ENCODE assay signal across 19 mouse cellular contexts in the genomic region with DNA sequence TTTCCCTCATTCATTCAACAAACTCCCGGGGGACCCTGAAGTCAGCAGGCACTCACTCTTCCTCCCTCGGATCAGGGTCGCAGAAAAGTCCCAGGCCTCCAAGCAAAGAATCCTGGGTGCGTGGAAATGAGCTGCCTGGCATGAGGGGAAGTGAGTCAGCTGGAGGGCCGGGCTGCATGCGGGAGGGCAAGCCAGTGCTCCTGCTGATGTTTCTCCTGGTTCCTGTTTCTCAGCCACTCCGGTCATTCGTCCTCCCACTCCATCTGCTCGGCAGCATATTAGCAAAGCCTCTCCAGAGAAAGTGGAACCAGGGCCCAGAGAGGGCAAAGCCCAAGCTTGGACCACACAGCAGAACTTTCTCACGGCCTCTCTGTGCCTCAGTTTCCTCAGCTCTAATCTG. TPM values are rescaled to one million over a fixed set of nuclear protein-coding genes. Genes with fewer than 3 reads are reported as not detected.
DNase-seq lines count a peak whose midpoint lies in the region; ATAC-seq lines count a peak whose summit lies in the region.
"Had no signal": no experiment of that assay in that cellular context is flagged by ENCODE, and none has a peak within 500 bp of the region (broad histone marks: within the 10 kb centered on the region; RNA-seq: fewer than 3 reads in every experiment).

No protein-coding gene starts in this region.

- no peaks in the 10 kb centered on the region for H3K27me3 ChIP-seq in intestine, embryonic 14.5 days (replicated peaks; ENCODE audit: control insufficient read depth, insufficient read depth, low read length)
- H3K27me3 ChIP-seq in intestine, embryonic 16.5 days (replicated peaks; ENCODE audit: control insufficient read depth, insufficient read depth, low read length) = 0 out of 2 replicates have a peak, but pooled peaks cover 2% of the 10 kb centered on the region
- H3K27me3 ChIP-seq in megakaryocyte, embryonic 14.5 days (replicated peaks) = no peaks in the 10 kb centered on the region
- H3K27me3 ChIP-seq: embryonic facial prominence, embryonic 12.5 days; forebrain, embryonic 12.5 days; kidney, embryonic 15.5 days; midbrain, embryonic 15.5 days had no signal

- no peak overlapping the region for H3K27ac ChIP-seq in intestine, embryonic 14.5 days (ENCODE audit: low read depth)
- no peak overlapping the region for H3K27ac ChIP-seq in intestine, embryonic 16.5 days (ENCODE audit: low read length)
- H3K27ac ChIP-seq: embryonic facial prominence, embryonic 12.5 days; forebrain, embryonic 12.5 days; kidney, embryonic 15.5 days; layer of hippocampus, adult 2 months; midbrain, embryonic 15.5 days had no signal

- H3K4me2 ChIP-seq in intestine, embryonic 14.5 days (ENCODE audit: low read length) = peak overlapping the region; percentile 45
- H3K4me2 ChIP-seq in intestine, embryonic 16.5 days (ENCODE audit: low read depth, low read length) = no peak overlapping the region
- H3K4me2 ChIP-seq: embryonic facial prominence, embryonic 12.5 days; forebrain, embryonic 12.5 days; kidney, embryonic 15.5 days; lung, embryonic 14.5 days; midbrain, embryonic 15.5 days had no signal

- no peak for ATAC-seq in intestine, embryonic 14.5 days (replicated peaks; ENCODE audit: low FRiP score, low TSS enrichment, low read depth)
- no peak for ATAC-seq in intestine, embryonic 16.5 days
- ATAC-seq: hindbrain, embryonic 16.5 days; midbrain, embryonic 15.5 days had no signal

- peaks cover 12% of the 10 kb centered on the region for H3K36me3 ChIP-seq in intestine, embryonic 14.5 days (ENCODE audit: control insufficient read depth, insufficient read depth, low read length)
- peaks cover 6% of the 10 kb centered on the region for H3K36me3 ChIP-seq in intestine, embryonic 16.5 days (ENCODE audit: control insufficient read depth, insufficient read depth, low read length)
- H3K36me3 ChIP-seq in megakaryocyte, embryonic 14.5 days (replicated peaks; ENCODE audit: low read length) = peaks cover 82% of the 10 kb centered on the region

- H3K4me3 ChIP-seq in intestine, embryonic 14.5 days (ENCODE audit: low read depth, low read length) = no peak overlapping the region
- H3K4me3 ChIP-seq in intestine, embryonic 16.5 days (ENCODE audit: low read length) = no peak overlapping the region
- peak overlapping the region; percentile 94 for H3K4me3 ChIP-seq in megakaryocyte, embryonic 14.5 days (replicated peaks)
- H3K4me3 ChIP-seq: embryonic facial prominence, embryonic 12.5 days; forebrain, embryonic 12.5 days; kidney, embryonic 15.5 days; layer of hippocampus, adult 2 months; midbrain, embryonic 15.5 days had no signal

- H3K9ac ChIP-seq in intestine, embryonic 14.5 days (ENCODE audit: low read length) = no peak overlapping the region
- H3K9ac ChIP-seq in intestine, embryonic 16.5 days (ENCODE audit: low read depth, low read length) = no peak overlapping the region
- H3K9ac ChIP-seq: embryonic facial prominence, embryonic 12.5 days; forebrain, embryonic 12.5 days; lung, embryonic 14.5 days; midbrain, embryonic 15.5 days had no signal

- peaks cover 51% of the 10 kb centered on the region for H3K4me1 ChIP-seq in intestine, embryonic 14.5 days (replicated peaks; ENCODE audit: control insufficient read depth, insufficient read depth, low read length)
- H3K4me1 ChIP-seq in intestine, embryonic 16.5 days (ENCODE audit: control insufficient read depth, insufficient read depth, low read length) = peaks cover 35% of the 10 kb centered on the region
- peaks cover 100% of the 10 kb centered on the region for H3K4me1 ChIP-seq in megakaryocyte, embryonic 14.5 days

- no peak for DNase-seq in intestine, embryonic 14.5 days (ENCODE audit: low spot score)
- DNase-seq in 3T3-L1 (ENCODE audit: low read depth, low spot score) (peak; percentile 53), NIH3T3 (ENCODE audit: low read depth) (peak; percentile 68)
- no peak for DNase-seq in spleen, postnatal 10 days (ENCODE audit: low spot score in 2 of 2)
- DNase-seq in heart, postnatal 14 days = no peak
- DNase-seq: adrenal gland, adult 2 months; cerebellum, postnatal 14 days; gastrocnemius, postnatal 14 days; lung, embryonic 14.5 days; spleen, adult 18-20 months had no signal

- intact Hi-C loops in heart, postnatal 14 days (cut with DNase I) = loop anchor here (5.0 to 10.0 kb wide), 4 partner anchors 33 to 285 kb away; partner anchors contain the start of gene Dact3

- 26% methylated on average over 10 of the region's 10 CpGs for WGBS in intestine, embryonic 14.5 days
- WGBS in intestine, embryonic 16.5 days = 41% methylated on average over 10 of the region's 10 CpGs

- no peaks in the 10 kb centered on the region for H3K9me3 ChIP-seq in intestine, embryonic 14.5 days (ENCODE audit: control insufficient read depth, low read length)
- H3K9me3 ChIP-seq in intestine, embryonic 16.5 days (ENCODE audit: control insufficient read depth, low read length) = no peaks in the 10 kb centered on the region
- no peaks in the 10 kb centered on the region for H3K9me3 ChIP-seq in megakaryocyte, embryonic 14.5 days
- H3K9me3 ChIP-seq: embryonic facial prominence, embryonic 12.5 days; forebrain, embryonic 12.5 days; kidney, embryonic 15.5 days; midbrain, embryonic 15.5 days had no signal

RNA-seq across cellular contexts. Expression of gene Ptgir, which starts 3.6 kb away (rescaled TPM):
- 2.2 and 2.3 TPM in 2 replicates for polyA plus RNA-seq in intestine, embryonic 14.5 days (2014; fragmentation: Nextera tagmentation; extraction: Ambion mirVana)
- polyA plus RNA-seq in intestine, embryonic 16.5 days (2015; fragmentation: Nextera tagmentation; extraction: Ambion mirVana) = 2.5 and 3.2 TPM in 2 replicates
- polyA plus RNA-seq in megakaryocyte, embryonic 14.5 days (2012; ENCODE audit: insufficient read depth, low replicate concordance) = 56.9 and 66.7 TPM in 2 replicates
- total RNA-seq in heart, postnatal 14 days (2021) = 1 to 10 TPM; 1.4 to 1.6 TPM
- polyA plus RNA-seq: neural tube, embryonic 14.5 days had no signal

RNA-seq across cellular contexts. Expression of gene Calm3, which starts 14.0 kb away (rescaled TPM):
- 184 and 190 TPM in 2 replicates for polyA plus RNA-seq in intestine, embryonic 14.5 days (2014; fragmentation: Nextera tagmentation; extraction: Ambion mirVana)
- polyA plus RNA-seq in intestine, embryonic 16.5 days (2015; fragmentation: Nextera tagmentation; extraction: Ambion mirVana) = 163 and 171 TPM in 2 replicates
- polyA plus RNA-seq in megakaryocyte, embryonic 14.5 days (2012; ENCODE audit: insufficient read depth, low replicate concordance) = 823 and 866 TPM in 2 replicates
- 100 to 1,000 TPM; 228 to 250 TPM for total RNA-seq in heart, postnatal 14 days (2021)

RNA-seq across cellular contexts. Expression of gene Gng8, which starts 18.3 kb away (rescaled TPM):
- 12.5 and 13.9 TPM in 2 replicates for polyA plus RNA-seq in intestine, embryonic 14.5 days (2014; fragmentation: Nextera tagmentation; extraction: Ambion mirVana)
- polyA plus RNA-seq in intestine, embryonic 16.5 days (2015; fragmentation: Nextera tagmentation; extraction: Ambion mirVana) = 7.8 and 9.2 TPM in 2 replicates
- polyA plus RNA-seq in megakaryocyte, embryonic 14.5 days (2012; ENCODE audit: insufficient read depth, low replicate concordance) = not detected in 2 replicates
- under 1 TPM; 0.81 to 0.98 TPM for total RNA-seq in heart, postnatal 14 days (2021)

RNA-seq across cellular contexts. Expression of gene Pnmal2, which starts 34.6 kb away (rescaled TPM):
- 4.1 and 5.3 TPM in 2 replicates for polyA plus RNA-seq in intestine, embryonic 14.5 days (2014; fragmentation: Nextera tagmentation; extraction: Ambion mirVana)
- polyA plus RNA-seq in intestine, embryonic 16.5 days (2015; fragmentation: Nextera tagmentation; extraction: Ambion mirVana) = 4.9 and 5.4 TPM in 2 replicates
- not detected in 2 replicates for polyA plus RNA-seq in megakaryocyte, embryonic 14.5 days (2012; ENCODE audit: insufficient read depth, low replicate concordance)
- total RNA-seq in heart, postnatal 14 days (2021) = 1 to 10 TPM; 3.6 to 4.0 TPM

RNA-seq across cellular contexts. Expression of gene Dact3, which starts 34.8 kb away (rescaled TPM):
- 5.3 and 5.5 TPM in 2 replicates for polyA plus RNA-seq in intestine, embryonic 14.5 days (2014; fragmentation: Nextera tagmentation; extraction: Ambion mirVana)
- polyA plus RNA-seq in intestine, embryonic 16.5 days (2015; fragmentation: Nextera tagmentation; extraction: Ambion mirVana) = 1.6 and 1.7 TPM in 2 replicates
- 3.3 and 10.9 TPM in 2 replicates for polyA plus RNA-seq in megakaryocyte, embryonic 14.5 days (2012; ENCODE audit: insufficient read depth, low replicate concordance)
- total RNA-seq in heart, postnatal 14 days (2021) = 10 to 100 TPM; 18.6 to 19.0 TPM

Comparison
In these comparisons a context has a peak if more than half of its experiments do, and no peak if none do; other contexts are left out.
1. DNase-seq: peak in 3T3-L1 (single experiment) and NIH3T3 (single experiment); none in intestine, embryonic 14.5 days (single experiment), spleen, postnatal 10 days (0 of 2) and heart, postnatal 14 days (0 of 2).
2. RNA of gene Ptgir, which starts 3.6 kb away (polyA plus RNA-seq): 56.9 to 66.7 TPM in megakaryocyte, embryonic 14.5 days; 2.5 to 3.2 TPM in intestine, embryonic 16.5 days and 2.2 to 2.3 TPM in intestine, embryonic 14.5 days; every median in the first group is over 10 times any median in the second.